Mouse (Mus musculus) neural tube, embryonic 11.5 days (tissue): ENCODE results near the gene Ppbp. TPM values are rescaled to one million over a fixed set of nuclear protein-coding genes. Genes with fewer than 3 reads are reported as not detected.

Source experiments
- ATAC-seq: fragments of 200-750 bp; cut with Nextera tagmentation; 2 replicates; pipeline ENCODE4 v1.8.0; 2017; ENCODE audit warnings: moderate number of reproducible peaks, mild to moderate bottlenecking, moderate TSS enrichment, moderate library complexity; ENCODE audit not compliant: insufficient read depth, low FRiP score, low TSS enrichment
- DNase-seq: peaks from one replicate; pipeline ENCODE4 v3.0.0-alpha.2; 2015; ENCODE audit warnings: low spot score
- H3K27ac ChIP-seq: fragments of 300-500 bp; sonication (generic); 2 replicates; pipeline ENCODE4 v1.5.1; 2014; ENCODE audit warnings: low read depth, mild to moderate bottlenecking, low read length
- H3K27me3 ChIP-seq: fragments of 300-500 bp; sonication (generic); 2 replicates; pipeline ENCODE4 v1.6.1; 2014; ENCODE audit warnings: mild to moderate bottlenecking, low read length, mixed read lengths; ENCODE audit not compliant: control insufficient read depth, insufficient read depth
- H3K36me3 ChIP-seq: fragments of 300-500 bp; sonication (generic); 2 replicates; pipeline ENCODE4 v1.6.1; 2014; ENCODE audit warnings: mild to moderate bottlenecking, low read length, moderate library complexity, mixed read lengths; ENCODE audit not compliant: control insufficient read depth, insufficient read depth
- H3K4me1 ChIP-seq: fragments of 300-500 bp; sonication (generic); 2 replicates; pipeline ENCODE4 v1.6.1; 2014; ENCODE audit warnings: low read length, mixed read lengths; ENCODE audit not compliant: control insufficient read depth, insufficient read depth
- H3K4me2 ChIP-seq: fragments of 300-500 bp; sonication (generic); 2 replicates; pipeline ENCODE4 v1.6.1; 2014; ENCODE audit warnings: low read depth, mild to moderate bottlenecking, moderate library complexity
- H3K4me3 ChIP-seq: fragments of 300-500 bp; sonication (generic); 2 replicates; pipeline ENCODE4 v1.5.1; 2014; ENCODE audit warnings: low read depth, low read length
- H3K9ac ChIP-seq: fragments of 300-500 bp; sonication (generic); 2 replicates; pipeline ENCODE4 v1.6.1; 2014; ENCODE audit warnings: mild to moderate bottlenecking, low read length
- H3K9me3 ChIP-seq: fragments of 300-500 bp; sonication (generic); 2 replicates; pipeline ENCODE4 v1.6.1; 2016; ENCODE audit warnings: low read length; ENCODE audit not compliant: control insufficient read depth
- WGBS: fragments of 180-500 bp; shearing (Covaris S2); extraction: QIAGEN DNeasy Blood & Tissue Kit; methylation state at CpG from one replicate; pipeline ENCODE4 v1.1.7; 2014; 5-methylcytosine and 5-hydroxymethylcytosine counted together
- polyA plus RNA-seq: library from polyadenylated mRNA; unstranded; fragments of >200 nt; fragmentation: Nextera tagmentation; extraction: Ambion mirVana; gene quantifications from 2 replicates; pipeline ENCODE4 v1.2.1, GENCODE M21; 2014

Gene Ppbp
- polyA plus RNA-seq = 21.7 and 21.8 TPM in 2 replicates

GRCm38 (mm10) chr5:90768218-90768617 lies at the start of gene Ppbp:
Gene Ppbp (plus strand): TSS chr5:90768518.
- WGBS = 59% methylated on average over 3 of the region's 3 CpGs
- ATAC-seq = no peak
- H3K27ac ChIP-seq = no peak within 1 kb of the TSS

DNA sequence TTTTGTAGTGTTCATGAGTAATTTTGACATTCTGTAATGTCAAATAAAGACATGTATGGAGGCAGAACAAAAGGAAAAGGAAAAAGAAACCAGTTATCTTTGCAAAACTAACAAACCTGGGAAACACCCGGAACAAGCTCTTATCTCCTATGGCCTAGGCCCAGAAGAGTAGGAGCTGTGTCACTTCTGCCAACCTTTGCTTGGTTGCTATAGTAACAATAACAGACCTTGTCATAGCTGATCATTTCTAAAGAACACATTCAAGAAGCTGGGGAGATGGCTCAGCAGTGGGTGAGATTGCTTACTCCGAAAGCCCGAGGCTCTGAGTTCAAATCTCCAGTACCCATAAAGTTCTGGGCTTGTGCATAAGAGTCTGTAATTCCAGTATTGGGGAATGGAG lies 45.7 kb upstream of the Ppbp start:
- H3K9me3 ChIP-seq = no peaks in the 10 kb centered on the region
- H3K36me3 ChIP-seq = no peaks in the 10 kb centered on the region
- H3K27me3 ChIP-seq = no peaks in the 10 kb centered on the region
- H3K4me3 ChIP-seq = no peak overlapping the region
- H3K9ac ChIP-seq = no peak overlapping the region
- no peak overlapping the region for H3K27ac ChIP-seq
- no peak for DNase-seq
- ATAC-seq = no peak
- 91% methylated on average over 3 of the region's 3 CpGs for WGBS
- H3K4me1 ChIP-seq = no peaks in the 10 kb centered on the region
- no peak overlapping the region for H3K4me2 ChIP-seq

More at GRCm38 (mm10) chr5:90768218-90768617, at the start of gene Ppbp:
- H3K9me3 ChIP-seq = no peaks in the 10 kb centered on the region
- no peaks in the 10 kb centered on the region for H3K4me1 ChIP-seq
- no peaks in the 10 kb centered on the region for H3K36me3 ChIP-seq
- no peaks in the 10 kb centered on the region for H3K27me3 ChIP-seq
- no peak within 1 kb of the TSS for H3K9ac ChIP-seq
- no peak for DNase-seq
- no peak within 1 kb of the TSS for H3K4me2 ChIP-seq
- no peak within 1 kb of the TSS for H3K4me3 ChIP-seq

DNA sequence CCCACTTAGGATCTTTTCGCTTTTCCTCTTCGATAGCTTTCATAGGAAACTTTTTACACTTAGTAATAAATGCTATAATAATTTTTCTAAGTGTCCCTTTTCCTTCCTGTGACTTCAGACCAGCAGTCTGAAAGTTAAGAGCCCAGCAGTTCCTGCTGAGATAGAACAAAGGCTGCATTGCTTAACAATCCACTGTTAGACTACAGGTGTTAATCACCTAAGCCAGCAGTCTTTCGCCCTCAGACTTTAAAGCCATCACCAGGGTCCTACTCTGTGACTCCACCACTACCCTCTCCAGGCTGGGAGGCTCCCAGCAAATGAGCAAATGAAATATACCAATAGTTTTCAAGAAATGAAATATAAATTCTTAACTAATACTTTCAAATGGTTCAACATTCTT lies 40.1 kb upstream of the Ppbp start:
- 50% methylated on average over 3 of the region's 3 CpGs for WGBS
- Histone ChIP-seq H3K4me1 (no peaks in the 10 kb centered on the region), H3K27me3 (no peaks in the 10 kb centered on the region), H3K9ac (no peak overlapping the region), H3K4me2 (no peak overlapping the region), H3K9me3 (no peaks in the 10 kb centered on the region), H3K36me3 (no peaks in the 10 kb centered on the region), H3K4me3 (no peak overlapping the region), H3K27ac (no peak overlapping the region)
- ATAC-seq (no peak), DNase-seq (no peak)

DNA sequence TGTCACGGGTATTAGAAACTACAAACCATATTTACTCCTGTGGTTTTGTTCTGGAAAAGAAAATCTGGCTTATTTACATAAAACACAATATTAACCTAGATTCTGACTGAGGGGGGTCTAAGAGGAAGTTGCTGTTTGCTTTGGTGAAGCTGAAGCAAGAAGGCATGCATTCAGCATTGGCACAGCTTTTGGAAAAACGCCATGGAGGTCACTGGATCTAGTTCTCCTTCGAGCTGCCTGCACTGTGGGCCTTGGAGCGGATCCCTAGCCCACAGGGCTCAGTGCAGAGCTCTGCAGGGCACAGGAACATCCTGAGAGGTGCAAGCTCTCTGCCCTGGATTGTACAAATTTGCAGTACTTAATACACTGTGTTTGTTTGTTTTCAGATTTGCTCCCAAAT lies 36.8 kb upstream of the Ppbp start:
- no peaks in the 10 kb centered on the region for H3K27me3 ChIP-seq
- H3K27ac ChIP-seq = no peak overlapping the region
- DNase-seq (no peak), ATAC-seq (no peak)
- H3K4me1 ChIP-seq = no peaks in the 10 kb centered on the region
- 85% methylated on average over 4 of the region's 4 CpGs for WGBS
- no peaks in the 10 kb centered on the region for H3K9me3 ChIP-seq
- H3K36me3 ChIP-seq = no peaks in the 10 kb centered on the region
- H3K9ac ChIP-seq = no peak overlapping the region
- H3K4me3 ChIP-seq = no peak overlapping the region
- H3K4me2 ChIP-seq = no peak overlapping the region

GRCm38 (mm10) chr5:90742029-90742428 lies 26.3 kb upstream of the Ppbp start:
- no peak overlapping the region for H3K4me2 ChIP-seq
- H3K4me1 ChIP-seq = no peaks in the 10 kb centered on the region
- no peak overlapping the region for H3K4me3 ChIP-seq
- no peak for DNase-seq
- 78% methylated on average over 4 of the region's 4 CpGs for WGBS
- H3K9me3 ChIP-seq = no peaks in the 10 kb centered on the region
- no peak overlapping the region for H3K9ac ChIP-seq
- ATAC-seq = no peak
- H3K27ac ChIP-seq = no peak overlapping the region
- no peaks in the 10 kb centered on the region for H3K27me3 ChIP-seq
- H3K36me3 ChIP-seq = no peaks in the 10 kb centered on the region

DNA sequence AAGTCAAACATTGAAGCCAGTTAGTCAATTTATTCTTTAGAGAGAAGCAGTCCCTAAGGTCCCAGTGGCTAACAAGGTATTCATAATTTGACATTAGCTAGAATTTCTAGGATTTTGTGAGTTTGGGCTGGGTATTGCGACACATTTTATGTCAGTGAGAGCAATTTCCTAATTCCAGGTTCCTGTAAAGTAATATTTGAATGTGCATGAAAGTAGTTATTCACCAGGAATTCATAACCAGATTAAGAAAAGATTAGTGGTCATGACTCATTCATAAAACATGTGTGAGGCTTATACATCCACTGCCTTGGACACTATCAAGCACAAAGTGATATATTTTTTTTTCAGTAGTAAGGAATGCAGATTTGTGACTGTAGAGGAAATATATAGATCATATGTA lies 14.4 kb upstream of the Ppbp start:
- 93% methylated on average over 1 of the region's 1 CpGs for WGBS
- H3K27ac ChIP-seq = no peak overlapping the region
- 0 out of 2 replicates have a peak, but pooled peaks cover 3% of the 10 kb centered on the region for H3K27me3 ChIP-seq
- H3K4me3 ChIP-seq = no peak overlapping the region
- no peaks in the 10 kb centered on the region for H3K4me1 ChIP-seq
- H3K36me3 ChIP-seq = no peaks in the 10 kb centered on the region
- DNase-seq (no peak), ATAC-seq (no peak)
- H3K9ac ChIP-seq = no peak overlapping the region
- H3K9me3 ChIP-seq = no peaks in the 10 kb centered on the region
- no peak overlapping the region for H3K4me2 ChIP-seq

- Histone ChIP-seq H3K4me1 (no peaks in the 10 kb centered on the region), H3K4me3 (no peak overlapping the region), H3K4me2 (no peak overlapping the region), H3K9me3 (no peaks in the 10 kb centered on the region), H3K36me3 (no peaks in the 10 kb centered on the region), H3K27me3 (0 out of 2 replicates have a peak, but pooled peaks cover 3% of the 10 kb centered on the region), H3K27ac (no peak overlapping the region), H3K9ac (no peak overlapping the region)
- WGBS = 50% methylated on average over 5 of the region's 5 CpGs
- DNase-seq (no peak), ATAC-seq (no peak)
Observed at GRCm38 (mm10) chr5:90758020-90758605, 10.2 kb upstream of the Ppbp start.

GRCm38 (mm10) chr5:90759077-90760065 lies 8.9 kb upstream of the Ppbp start, which contains the start of gene Cxcl5:
Gene Cxcl5 (plus strand): TSS chr5:90759360.
- Histone ChIP-seq H3K4me2 (peak within 1 kb of the TSS; percentile 47), H3K4me3 (peak within 1 kb of the TSS; percentile 32), H3K36me3 (no peaks in the 10 kb centered on the region), H3K9ac (0 out of 2 replicates have a peak within 1 kb of the TSS, but pooled peaks have one; percentile 2), H3K9me3 (no peaks in the 10 kb centered on the region), H3K4me1 (no peaks in the 10 kb centered on the region), H3K27me3 (0 out of 2 replicates have a peak, but pooled peaks cover 3% of the 10 kb centered on the region), H3K27ac (no peak within 1 kb of the TSS)
- WGBS = 5% methylated on average over 32 of the region's 32 CpGs
- peak; percentile 34 for DNase-seq
- 0 out of 2 replicates have a peak, but pooled peaks have one; percentile 43 for ATAC-seq
